Mouse (Mus musculus): ENCODE results near the gene Arhgef28.
"Not testable (repeated sequence)": the region's sequence is repeated elsewhere in the genome, so short reads cannot be mapped to it uniquely, and the experiment has no call there.

Gene Arhgef28

GRCm38 (mm10) chr13:98073190-98073589, 133.0 kb downstream of the Arhgef28 start:
- no peak for DNase-seq (ENCODE audit: low read depth, low spot score)

GRCm38 (mm10) chr13:98070458-98070857, 135.8 kb downstream of the Arhgef28 start:
- DNase-seq (ENCODE audit: low read depth, low spot score) = no peak

- no peak for DNase-seq (ENCODE audit: low read depth, low spot score)
Observed at GRCm38 (mm10) chr13:98069646-98070045, 136.6 kb downstream of the Arhgef28 start.

GRCm38 (mm10) chr13:98062843-98063242, 143.4 kb downstream of the Arhgef28 start:
- DNase-seq (ENCODE audit: low read depth, low spot score) = no peak

GRCm38 (mm10) chr13:98060121-98060520, 146.1 kb downstream of the Arhgef28 start:
- not testable (repeated sequence) for DNase-seq (ENCODE audit: low read depth, low spot score)

GRCm38 (mm10) chr13:98055194-98055593, 151.0 kb downstream of the Arhgef28 start:
- DNase-seq (ENCODE audit: low read depth, low spot score) = no peak

GRCm38 (mm10) chr13:98040628-98041150, 165.6 kb downstream of the Arhgef28 start:
- peak; percentile 68 for DNase-seq (ENCODE audit: low read depth, low spot score)

GRCm38 (mm10) chr13:98038731-98039130, 167.5 kb downstream of the Arhgef28 start:
- DNase-seq (ENCODE audit: low read depth, low spot score) = no peak

- DNase-seq (ENCODE audit: low read depth, low spot score) = no peak
Observed at GRCm38 (mm10) chr13:98037693-98038092, 168.5 kb downstream of the Arhgef28 start.

- no peak for DNase-seq (ENCODE audit: low read depth, low spot score)
Observed at GRCm38 (mm10) chr13:98031642-98031960, 174.6 kb downstream of the Arhgef28 start.

- DNase-seq (ENCODE audit: low read depth, low spot score) = peak; percentile 82
Observed at GRCm38 (mm10) chr13:98030959-98031641, 175.1 kb downstream of the Arhgef28 start.

- DNase-seq (ENCODE audit: low read depth, low spot score) = no peak
Observed at GRCm38 (mm10) chr13:98030041-98030440, 176.2 kb downstream of the Arhgef28 start.

GRCm38 (mm10) chr13:98028711-98029250, 177.5 kb downstream of the Arhgef28 start:
- no peak for DNase-seq (ENCODE audit: low read depth, low spot score)

GRCm38 (mm10) chr13:98027641-98028204, 178.5 kb downstream of the Arhgef28 start:
- DNase-seq (ENCODE audit: low read depth, low spot score) = no peak

GRCm38 (mm10) chr13:98027122-98027521, 179.1 kb downstream of the Arhgef28 start:
- DNase-seq (ENCODE audit: low read depth, low spot score) = no peak

GRCm38 (mm10) chr13:98025706-98026504, 180.3 kb downstream of the Arhgef28 start:
- no peak for DNase-seq (ENCODE audit: low read depth, low spot score)

- peak; percentile 34 for DNase-seq (ENCODE audit: low read depth, low spot score)
Observed at GRCm38 (mm10) chr13:98025162-98025561, 181.1 kb downstream of the Arhgef28 start.

- DNase-seq (ENCODE audit: low read depth, low spot score) = no peak
Observed at GRCm38 (mm10) chr13:98024680-98025079, 181.6 kb downstream of the Arhgef28 start.

GRCm38 (mm10) chr13:98021906-98022305, 184.3 kb downstream of the Arhgef28 start:
- no peak for DNase-seq (ENCODE audit: low read depth, low spot score)

GRCm38 (mm10) chr13:98018837-98019236, 187.4 kb downstream of the Arhgef28 start:
- not testable (repeated sequence) for DNase-seq (ENCODE audit: low read depth, low spot score)

- no peak for DNase-seq (ENCODE audit: low read depth, low spot score)
Observed at GRCm38 (mm10) chr13:98016923-98017588, 189.2 kb downstream of the Arhgef28 start.

Measured in CD4-positive, CD25-positive, alpha-beta regulatory T cell, adult 2 months (primary cell).